Mouse (Mus musculus) spleen, adult 2 months (tissue): ENCODE data around the gene Rps6kc1. TPM values are rescaled to one million over a fixed set of nuclear protein-coding genes. Genes with fewer than 3 reads are reported as not detected.

ENCODE experiments used
- DNase-seq, 2 experiments: peaks; one replicate each; pipeline versions ENCODE4 v3.0.0 to v3.0.0-alpha.2; 2012 to 2021; ENCODE audit warnings: low spot score in 2 of 2, low read depth in 1 of 2
- H3K27ac ChIP-seq: fragments of 200-500 bp; 2 replicates; pipeline ENCODE4 v1.5.1; 2012; ENCODE audit warnings: low read length, inconsistent platforms; ENCODE audit not compliant: insufficient read depth
- H3K27me3 ChIP-seq: fragments of 200-500 bp; 2 replicates; pipeline ENCODE4 v1.6.1; 2012; ENCODE audit warnings: mild to moderate bottlenecking, moderate library complexity, low read length, inconsistent platforms; ENCODE audit not compliant: control insufficient read depth, insufficient read depth
- H3K36me3 ChIP-seq: fragments of 200-500 bp; 2 replicates; pipeline ENCODE4 v1.6.1; 2012; ENCODE audit warnings: mild to moderate bottlenecking, low read length, inconsistent platforms; ENCODE audit not compliant: control insufficient read depth, insufficient read depth
- H3K4me1 ChIP-seq: fragments of 200-500 bp; 2 replicates; pipeline ENCODE4 v1.6.1; 2011; ENCODE audit warnings: inconsistent platforms; ENCODE audit not compliant: control insufficient read depth, insufficient read depth, insufficient read length
- H3K4me3 ChIP-seq: fragments of 200-500 bp; 2 replicates; pipeline ENCODE4 v1.5.1; 2011; ENCODE audit warnings: mild to moderate bottlenecking, inconsistent platforms; ENCODE audit not compliant: insufficient read depth, insufficient read length; ENCODE audit errors: extremely low read depth
- CTCF ChIP-seq: fragments of 200-500 bp; IDR thresholded peaks from 2 replicates; pipeline ENCODE4 v1.5.1; 2011; ENCODE audit warnings: mild to moderate bottlenecking, inconsistent platforms; ENCODE audit not compliant: insufficient read depth, insufficient read length, insufficient replicate concordance; ENCODE audit errors: extremely low read depth
- POLR2A ChIP-seq: fragments of 200-500 bp; IDR thresholded peaks from 2 replicates; pipeline ENCODE4 v1.6.1; 2011; ENCODE audit warnings: low read depth, low read length, inconsistent platforms
- WGBS: fragments of 180-500 bp; shearing (Covaris S2); methylation state at CpG from one replicate; pipeline ENCODE4 v1.1.7; 2018; 5-methylcytosine and 5-hydroxymethylcytosine counted together
- polyA plus RNA-seq: library from polyadenylated mRNA; depleted of rRNA; stranded (reverse); fragments of >200 nt; gene quantifications from 2 replicates; pipeline ENCODE4 v1.2.3, GENCODE M21; 2012; rRNA removed

The Rps6kc1 gene
- polyA plus RNA-seq, result 3.8 and 6.4 TPM in 2 replicates

DNA sequence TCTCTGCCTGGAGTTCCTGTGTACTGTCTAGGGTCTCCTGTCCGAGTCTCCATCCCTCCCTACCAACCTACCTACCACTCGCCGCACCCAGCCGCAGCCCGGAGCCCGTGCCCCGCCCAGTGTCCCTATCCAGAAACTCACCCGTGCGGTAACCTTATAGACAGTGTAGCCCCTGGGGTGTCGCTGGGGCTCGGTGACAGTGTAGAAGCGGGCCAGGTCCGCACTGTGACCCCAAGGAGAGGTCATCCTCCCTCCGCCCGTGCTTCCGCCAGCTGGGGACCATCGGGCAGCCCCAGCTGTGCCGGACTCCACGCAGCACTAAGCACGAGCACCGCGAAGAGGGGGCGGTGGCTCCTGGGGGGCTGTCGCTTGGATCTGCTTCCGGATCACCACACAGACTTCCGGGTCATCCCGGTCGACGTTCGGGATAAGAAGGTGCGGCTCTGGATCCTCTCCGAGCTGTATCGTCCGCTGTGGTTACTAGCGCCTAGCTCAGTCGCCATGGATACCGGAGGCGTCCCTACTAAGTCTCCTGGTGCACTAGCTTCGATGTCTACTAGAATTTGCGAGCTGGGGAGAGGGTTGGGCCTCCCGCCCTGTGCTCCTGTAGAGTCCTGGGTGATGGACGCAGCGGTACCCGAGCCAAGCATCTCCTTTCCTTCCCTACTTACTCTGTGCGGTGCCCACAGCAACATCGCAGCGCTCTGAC lies at the start of gene Rps6kc1:
TSS of gene Rps6kc1 (minus strand) at position 356 of the 709 bp plus-strand sequence.
- Histone ChIP-seq H3K36me3 (no peaks in the 10 kb centered on the region), H3K4me3 (peak within 1 kb of the TSS; percentile 78)

DNA sequence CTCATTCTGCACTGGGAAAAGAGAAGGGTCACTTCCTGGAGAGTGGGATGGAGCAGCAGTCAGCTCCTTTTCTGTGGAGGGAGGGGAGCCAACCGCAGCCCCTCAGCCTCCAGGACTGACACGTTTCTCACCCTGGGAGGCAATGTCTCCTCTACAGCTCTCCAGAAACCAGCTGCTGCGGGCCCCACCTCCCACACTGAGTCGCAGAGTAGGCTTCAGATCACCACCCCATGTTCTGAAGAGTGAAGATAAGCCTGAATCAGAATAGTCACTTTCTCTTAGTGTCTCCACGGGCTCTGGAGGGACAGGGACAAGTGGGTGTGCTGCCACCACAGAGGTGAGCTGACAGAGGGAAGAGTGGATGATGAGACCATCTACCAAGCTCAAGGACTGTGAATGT lies 47.3 kb upstream of the Rps6kc1 start:
- TF ChIP-seq POLR2A (no peak), CTCF (no peak)
- DNase-seq, result no peak
- Histone ChIP-seq H3K27ac (no peak overlapping the region), H3K27me3 (no peaks in the 10 kb centered on the region), H3K4me3 (no peak overlapping the region), H3K36me3 (no peaks in the 10 kb centered on the region), H3K4me1 (no peaks in the 10 kb centered on the region)
- 80% methylated on average over 5 of the region's 5 CpGs for WGBS

More for the DNA sequence above, at the start of gene Rps6kc1:
- TF ChIP-seq CTCF (no peak), POLR2A (peak; percentile 30)
- Histone ChIP-seq H3K27me3 (no peaks in the 10 kb centered on the region), H3K4me1 (peaks cover 7% of the 10 kb centered on the region; the same call in 1 of the 2 replicates), H3K27ac (no peak within 1 kb of the TSS)
- 2% methylated on average over 47 of the region's 47 CpGs for WGBS
- DNase-seq, result peak; percentile 21 to 45

DNA sequence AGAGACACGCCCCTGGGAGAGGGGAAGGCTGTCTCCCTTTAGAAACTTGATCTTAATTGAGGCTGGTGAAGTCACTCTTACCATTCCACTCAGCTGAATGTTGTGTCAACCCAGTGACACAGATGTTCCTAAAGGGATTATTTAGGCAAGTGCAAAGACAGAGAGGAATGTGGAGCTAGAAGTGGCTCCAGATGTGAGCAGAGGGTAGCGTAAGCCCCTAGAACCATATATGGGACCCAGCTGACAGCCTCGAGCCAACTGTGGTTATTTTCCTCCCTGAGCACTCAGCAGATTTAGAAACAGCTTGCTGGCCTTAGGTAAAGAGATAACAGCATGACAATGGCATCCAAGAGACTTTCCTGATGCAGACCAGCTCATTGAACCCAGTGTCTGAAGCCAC lies 41.4 kb upstream of the Rps6kc1 start:
- no peak for DNase-seq
- no peaks in the 10 kb centered on the region for H3K4me1 ChIP-seq
- H3K36me3 ChIP-seq, result no peaks in the 10 kb centered on the region
- no peak overlapping the region for H3K27ac ChIP-seq
- no peak overlapping the region for H3K4me3 ChIP-seq
- WGBS, result 82% methylated on average over 3 of the region's 3 CpGs
- H3K27me3 ChIP-seq, result no peaks in the 10 kb centered on the region
- TF ChIP-seq POLR2A, result no peak
- TF ChIP-seq CTCF, result no peak

DNA sequence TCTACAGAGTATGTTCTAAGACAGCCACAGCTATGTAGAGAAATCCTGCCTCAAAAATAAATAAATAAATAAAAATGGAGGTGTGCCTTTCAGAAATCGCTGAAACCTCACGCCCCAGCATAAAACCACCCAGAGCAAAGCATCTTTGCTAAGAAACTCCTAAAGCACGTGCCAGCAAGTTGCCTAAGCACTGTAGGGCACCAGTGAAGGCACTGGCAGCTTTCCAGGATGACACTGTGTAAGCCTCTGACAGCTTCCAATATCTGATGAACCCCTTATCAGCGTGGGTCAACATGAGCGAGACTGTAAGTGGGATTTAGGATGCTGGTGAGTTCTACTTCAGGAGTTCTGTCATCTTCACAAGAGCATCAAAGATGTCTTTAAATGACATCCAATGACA lies 39.4 kb upstream of the Rps6kc1 start:
- Histone ChIP-seq H3K27me3 (no peaks in the 10 kb centered on the region), H3K36me3 (peaks cover 3% of the 10 kb centered on the region; the same call in 1 of the 2 replicates), H3K4me1 (no peaks in the 10 kb centered on the region), H3K4me3 (no peak overlapping the region), H3K27ac (no peak overlapping the region)
- no peak for DNase-seq
- TF ChIP-seq CTCF (no peak), POLR2A (no peak)
- WGBS, result 84% methylated on average over 5 of the region's 5 CpGs

DNA sequence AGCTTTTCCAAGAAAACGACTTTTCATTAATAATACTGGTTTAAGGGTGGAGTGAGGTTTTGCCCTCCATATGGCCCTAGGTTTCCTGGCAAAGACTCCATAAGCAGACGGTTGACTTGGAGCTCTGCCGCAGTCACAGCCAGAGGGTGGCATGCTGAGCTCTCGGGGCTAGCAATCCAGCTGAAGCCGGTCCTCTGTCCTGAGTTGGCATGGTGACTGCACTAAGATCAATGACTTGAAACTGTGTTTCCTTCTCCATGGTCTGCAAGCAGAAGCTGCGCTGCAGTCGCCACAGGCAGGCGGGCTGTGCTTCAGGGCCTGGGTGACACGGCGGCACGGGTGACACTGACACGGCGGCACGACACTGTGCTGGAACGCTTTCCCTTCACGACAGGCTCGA lies 37.3 kb upstream of the Rps6kc1 start:
- TF ChIP-seq POLR2A, result no peak
- TF ChIP-seq CTCF, result no peak
- Histone ChIP-seq H3K27ac (no peak overlapping the region), H3K36me3 (peaks cover 11% of the 10 kb centered on the region), H3K4me1 (no peaks in the 10 kb centered on the region), H3K4me3 (no peak overlapping the region), H3K27me3 (no peaks in the 10 kb centered on the region)
- 95% methylated on average over 17 of the region's 17 CpGs for WGBS
- DNase-seq, result no peak

DNA sequence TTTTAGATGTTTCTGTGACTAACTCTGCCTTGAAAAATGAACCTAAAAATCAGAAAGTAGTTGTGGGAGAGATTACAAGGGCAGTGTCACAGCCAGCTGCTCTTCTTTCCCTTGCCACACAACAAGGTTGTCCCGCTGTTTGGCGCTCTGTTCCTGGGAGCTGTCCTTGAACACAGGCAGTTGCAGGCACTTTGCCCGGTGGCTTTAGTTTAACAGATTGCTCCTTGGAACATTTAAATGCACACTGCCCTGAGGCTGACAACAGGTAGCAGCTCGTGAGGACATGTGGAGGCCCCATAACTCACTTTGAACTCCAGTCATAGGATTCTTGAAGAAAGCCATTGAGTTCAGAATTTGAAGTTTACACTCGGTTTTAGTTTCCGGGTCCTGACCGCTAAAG lies 36.9 kb upstream of the Rps6kc1 start:
- H3K4me1 ChIP-seq, result no peaks in the 10 kb centered on the region
- 89% methylated on average over 7 of the region's 7 CpGs for WGBS
- no peak for DNase-seq
- H3K4me3 ChIP-seq, result no peak overlapping the region
- TF ChIP-seq CTCF (no peak), POLR2A (no peak)
- no peaks in the 10 kb centered on the region for H3K27me3 ChIP-seq
- no peak overlapping the region for H3K27ac ChIP-seq
- H3K36me3 ChIP-seq, result peaks cover 13% of the 10 kb centered on the region

DNA sequence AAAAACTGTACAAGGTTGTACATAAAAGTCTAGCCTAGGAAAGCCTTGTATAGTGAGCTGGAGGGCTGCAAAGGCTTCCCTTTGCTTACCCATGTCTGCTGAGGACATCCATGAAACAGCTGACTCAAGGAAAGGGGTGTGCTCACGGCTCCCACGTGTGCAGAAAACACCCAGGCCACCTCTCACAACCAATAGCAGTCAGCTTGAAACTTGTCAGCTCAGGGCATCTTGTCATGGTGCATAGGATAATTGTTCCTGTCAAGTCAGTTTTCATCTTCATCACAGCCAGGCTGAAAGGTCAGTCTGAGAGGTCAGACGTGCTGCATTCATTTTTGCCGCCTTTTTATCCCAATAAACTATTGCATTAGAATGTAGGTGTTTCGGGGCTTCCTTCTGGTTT lies 36.4 kb upstream of the Rps6kc1 start:
- TF ChIP-seq CTCF (no peak), POLR2A (no peak)
- Histone ChIP-seq H3K27me3 (no peaks in the 10 kb centered on the region), H3K36me3 (peaks cover 16% of the 10 kb centered on the region), H3K4me3 (no peak overlapping the region), H3K4me1 (no peaks in the 10 kb centered on the region), H3K27ac (no peak overlapping the region)
- DNase-seq, result no peak
- WGBS, result 82% methylated on average over 5 of the region's 5 CpGs
